Mouse (Mus musculus): ENCODE measurements at regions not wholly inside any gene's neighbourhood (a gene's known extent, or its start where the extent isn't known, plus 50 kb on each side); places are given as distances from the start of the nearest gene placed in this dataset.
"Not testable (repeated sequence)": the region's sequence is repeated elsewhere in the genome, so short reads cannot be mapped to it uniquely, and the experiment has no call there.

DNA sequence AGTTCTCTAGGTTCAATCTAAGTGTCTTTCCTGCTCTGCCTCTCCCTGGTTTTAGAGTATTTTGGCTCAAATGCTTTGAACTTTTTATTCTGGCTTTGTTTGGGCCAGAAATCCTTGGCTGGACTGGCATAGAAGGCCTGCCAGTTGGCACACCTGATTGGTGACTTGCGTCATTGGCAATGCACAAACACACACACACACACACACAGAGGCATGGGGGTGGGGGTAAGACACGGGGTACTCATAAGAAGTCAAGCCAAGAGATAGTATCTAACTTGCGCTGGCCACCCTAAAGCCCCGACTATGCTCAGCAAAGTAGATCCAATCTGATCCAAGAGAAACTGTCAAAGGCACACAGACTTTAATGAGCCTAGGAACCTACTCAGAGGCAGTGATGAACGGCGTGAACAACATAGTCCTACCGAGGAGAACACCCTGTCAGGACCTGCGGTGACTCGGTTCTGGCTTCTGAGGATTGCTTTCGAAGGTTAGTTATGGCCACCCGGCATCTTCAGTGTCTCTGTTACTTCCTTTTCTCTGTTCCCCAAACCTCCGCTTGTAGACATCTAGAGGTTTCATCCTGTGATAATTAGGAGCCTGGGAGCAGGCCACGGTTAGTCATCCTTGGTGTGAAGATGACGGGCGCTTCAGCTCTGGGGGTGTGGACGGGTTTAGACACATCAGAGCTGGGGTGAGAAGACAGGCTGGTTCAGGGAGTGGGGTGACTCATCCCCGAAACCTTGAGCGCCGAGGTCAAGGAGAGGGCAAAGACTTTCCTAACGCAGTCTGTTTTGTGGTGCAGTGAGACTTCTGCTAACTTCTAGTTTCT is 92.7 kb upstream of the Dlg1 start:
- peak; percentile 46; the same call in 1 of the 2 replicates for ATAC-seq
- no peaks in the 10 kb centered on the region for H3K4me1 ChIP-seq (ENCODE audit: control insufficient read depth, insufficient read depth, low read length)
- no peak overlapping the region for H3K4me3 ChIP-seq (ENCODE audit: low read depth, low read length)
- no peak overlapping the region for H3K4me2 ChIP-seq (ENCODE audit: low read length)
- H3K9ac ChIP-seq (ENCODE audit: low read length) = no peak overlapping the region
- DNase-seq (ENCODE audit: low spot score) = peak; percentile 62
- H3K36me3 ChIP-seq (ENCODE audit: control insufficient read depth, insufficient read depth, low read length) = no peaks in the 10 kb centered on the region
- no peak overlapping the region for H3K27ac ChIP-seq (ENCODE audit: low read depth, low read length)
- H3K9me3 ChIP-seq (replicated peaks; ENCODE audit: control insufficient read depth, low read length) = no peaks in the 10 kb centered on the region
- no peaks in the 10 kb centered on the region for H3K27me3 ChIP-seq (replicated peaks; ENCODE audit: control insufficient read depth, insufficient read depth, low read length)
- 88% methylated on average over 20 of the region's 20 CpGs for WGBS

DNA sequence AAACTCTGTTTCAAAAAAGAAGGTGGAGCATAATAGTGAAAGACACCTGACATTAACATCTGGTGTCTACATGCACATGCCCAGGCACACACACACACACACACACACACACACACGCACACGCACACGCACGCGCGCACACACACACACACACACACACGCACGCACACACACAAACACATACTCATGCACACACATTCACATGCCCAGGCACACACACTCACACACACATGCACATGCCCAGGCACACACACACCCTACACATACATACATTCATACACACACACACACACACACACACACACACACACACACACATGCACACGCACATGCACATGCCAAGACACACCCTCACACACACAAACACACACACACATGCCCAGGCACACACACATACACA is 89.4 kb upstream of the Dlg1 start:
- not testable (repeated sequence) for H3K9me3 ChIP-seq (replicated peaks; ENCODE audit: control insufficient read depth, low read length); H3K4me2 ChIP-seq (ENCODE audit: low read length); DNase-seq (ENCODE audit: low spot score); H3K36me3 ChIP-seq (ENCODE audit: control insufficient read depth, insufficient read depth, low read length); H3K4me1 ChIP-seq (ENCODE audit: control insufficient read depth, insufficient read depth, low read length); H3K27ac ChIP-seq (ENCODE audit: low read depth, low read length); H3K9ac ChIP-seq (ENCODE audit: low read length); H3K4me3 ChIP-seq (ENCODE audit: low read depth, low read length); ATAC-seq; H3K27me3 ChIP-seq (replicated peaks; ENCODE audit: control insufficient read depth, insufficient read depth, low read length)
- 79% methylated on average over 9 of the region's 9 CpGs for WGBS

DNA sequence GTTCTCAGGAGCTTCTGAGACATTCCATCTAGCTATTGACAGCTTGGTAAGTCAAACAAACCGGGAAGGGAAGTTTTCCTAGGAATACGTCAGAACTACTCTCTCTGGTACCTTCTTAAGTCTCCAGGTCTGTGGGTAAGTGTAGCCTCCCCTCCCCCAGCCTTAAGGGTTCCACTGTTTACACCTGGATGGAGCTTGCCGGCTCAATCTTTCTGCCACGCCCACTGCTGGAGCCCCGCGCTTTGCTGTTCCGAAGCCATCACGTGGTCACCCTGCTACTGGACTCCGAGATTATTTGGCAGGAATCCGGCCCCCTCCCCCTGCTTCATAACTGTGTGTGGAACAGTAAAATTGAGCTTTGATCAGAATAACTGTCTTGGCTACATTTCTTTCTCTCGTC is 87.6 kb upstream of the Dlg1 start:
- not testable (repeated sequence) for H3K9ac ChIP-seq (ENCODE audit: low read length); H3K36me3 ChIP-seq (ENCODE audit: control insufficient read depth, insufficient read depth, low read length); H3K9me3 ChIP-seq (replicated peaks; ENCODE audit: control insufficient read depth, low read length); ATAC-seq; H3K4me3 ChIP-seq (ENCODE audit: low read depth, low read length); H3K4me2 ChIP-seq (ENCODE audit: low read length); DNase-seq (ENCODE audit: low spot score); H3K27ac ChIP-seq (ENCODE audit: low read depth, low read length); H3K4me1 ChIP-seq (ENCODE audit: control insufficient read depth, insufficient read depth, low read length); H3K27me3 ChIP-seq (replicated peaks; ENCODE audit: control insufficient read depth, insufficient read depth, low read length)
- WGBS = 57% methylated on average over 11 of the region's 11 CpGs

DNA sequence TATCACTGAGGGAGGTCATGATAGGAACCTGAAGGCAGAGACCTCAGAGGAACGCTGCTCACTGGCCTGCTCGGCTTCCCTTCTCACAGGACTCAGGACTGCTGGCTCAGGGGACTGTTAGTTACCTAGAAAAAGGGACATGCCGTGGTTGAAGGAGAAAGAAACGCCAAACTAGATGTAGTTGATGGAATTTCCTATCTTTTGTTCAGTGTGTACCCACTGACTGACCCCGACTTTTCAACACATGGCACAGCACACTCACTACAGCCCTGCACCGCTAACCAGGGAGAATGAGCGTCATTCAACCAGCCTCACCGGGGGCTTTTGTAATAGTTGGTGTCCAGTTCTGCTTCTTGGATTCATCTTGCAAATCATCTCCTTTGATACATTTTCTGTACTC is 86.8 kb upstream of the Dlg1 start:
- H3K9me3 ChIP-seq (replicated peaks; ENCODE audit: control insufficient read depth, low read length) = no peaks in the 10 kb centered on the region
- H3K27ac ChIP-seq (ENCODE audit: low read depth, low read length) = no peak overlapping the region
- 67% methylated on average over 8 of the region's 8 CpGs for WGBS
- no peak overlapping the region for H3K4me2 ChIP-seq (ENCODE audit: low read length)
- no peak overlapping the region for H3K9ac ChIP-seq (ENCODE audit: low read length)
- 0 out of 2 replicates have a peak, but pooled peaks cover 4% of the 10 kb centered on the region for H3K4me1 ChIP-seq (ENCODE audit: control insufficient read depth, insufficient read depth, low read length)
- no peaks in the 10 kb centered on the region for H3K27me3 ChIP-seq (replicated peaks; ENCODE audit: control insufficient read depth, insufficient read depth, low read length)
- ATAC-seq (no peak), DNase-seq (ENCODE audit: low spot score) (no peak)
- H3K4me3 ChIP-seq (ENCODE audit: low read depth, low read length) = no peak overlapping the region
- H3K36me3 ChIP-seq (ENCODE audit: control insufficient read depth, insufficient read depth, low read length) = no peaks in the 10 kb centered on the region

DNA sequence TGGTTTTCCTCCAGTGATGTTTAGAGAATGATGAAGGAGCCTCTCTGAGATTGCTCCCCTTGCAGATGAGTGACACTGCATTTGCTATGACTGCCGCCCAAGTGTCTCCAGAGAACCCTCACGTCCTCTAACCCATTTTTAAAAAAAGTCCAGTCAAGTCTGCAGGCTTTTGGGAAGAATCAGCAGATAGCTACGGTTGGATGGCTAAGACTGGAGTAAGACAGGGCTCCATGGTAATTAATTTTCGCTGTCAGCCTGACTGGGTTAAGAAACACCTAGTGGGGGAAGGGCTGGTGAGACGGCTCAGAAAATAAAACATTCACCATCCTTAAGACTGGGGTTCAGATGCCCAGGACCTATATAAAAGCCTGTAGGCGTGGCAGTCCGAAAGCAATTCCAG is 85.9 kb upstream of the Dlg1 start:
- H3K27me3 ChIP-seq (replicated peaks; ENCODE audit: control insufficient read depth, insufficient read depth, low read length) = no peaks in the 10 kb centered on the region
- no peak for DNase-seq (ENCODE audit: low spot score)

DNA sequence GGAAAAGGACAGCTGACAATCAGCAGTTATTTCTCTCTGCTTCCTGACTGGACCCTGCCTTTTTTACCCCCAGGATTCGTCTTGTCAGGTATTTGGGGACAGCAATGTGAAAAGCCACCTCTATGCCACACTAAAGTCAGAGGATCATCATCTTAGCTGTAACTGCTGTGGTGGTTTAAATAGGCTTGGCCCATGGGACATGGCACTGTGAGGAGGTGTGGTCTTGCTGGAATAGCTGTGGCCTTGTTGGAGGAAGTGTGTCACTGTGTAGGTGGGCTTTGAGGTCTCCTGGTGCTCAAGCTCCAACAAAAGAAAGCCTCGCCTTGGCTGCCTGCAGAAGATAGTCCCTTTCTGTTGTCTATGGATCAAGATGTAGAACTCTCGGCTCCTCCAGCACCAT is 83.9 kb upstream of the Dlg1 start:
- no peaks in the 10 kb centered on the region for H3K36me3 ChIP-seq (ENCODE audit: control insufficient read depth, insufficient read depth, low read length)
- 0 out of 2 replicates have a peak, but pooled peaks cover 4% of the 10 kb centered on the region for H3K4me1 ChIP-seq (ENCODE audit: control insufficient read depth, insufficient read depth, low read length)
- H3K9me3 ChIP-seq (replicated peaks; ENCODE audit: control insufficient read depth, low read length) = no peaks in the 10 kb centered on the region
- ATAC-seq (no peak), DNase-seq (ENCODE audit: low spot score) (no peak)
- H3K4me3 ChIP-seq (ENCODE audit: low read depth, low read length) = no peak overlapping the region
- H3K27me3 ChIP-seq (replicated peaks; ENCODE audit: control insufficient read depth, insufficient read depth, low read length) = no peaks in the 10 kb centered on the region
- no peak overlapping the region for H3K9ac ChIP-seq (ENCODE audit: low read length)
- H3K4me2 ChIP-seq (ENCODE audit: low read length) = no peak overlapping the region
- WGBS = 95% methylated on average over 3 of the region's 3 CpGs
- H3K27ac ChIP-seq (ENCODE audit: low read depth, low read length) = no peak overlapping the region

More for the DNA sequence above, 85.9 kb upstream of the Dlg1 start:
- Histone ChIP-seq H3K4me2 (ENCODE audit: low read length) (no peak overlapping the region), H3K4me1 (ENCODE audit: control insufficient read depth, insufficient read depth, low read length) (0 out of 2 replicates have a peak, but pooled peaks cover 4% of the 10 kb centered on the region), H3K27ac (ENCODE audit: low read depth, low read length) (no peak overlapping the region), H3K9ac (ENCODE audit: low read length) (no peak overlapping the region), H3K36me3 (ENCODE audit: control insufficient read depth, insufficient read depth, low read length) (no peaks in the 10 kb centered on the region), H3K9me3 (replicated peaks; ENCODE audit: control insufficient read depth, low read length) (no peaks in the 10 kb centered on the region), H3K4me3 (ENCODE audit: low read depth, low read length) (no peak overlapping the region)
- no peak for ATAC-seq
- WGBS = 65% methylated on average over 7 of the region's 7 CpGs

DNA sequence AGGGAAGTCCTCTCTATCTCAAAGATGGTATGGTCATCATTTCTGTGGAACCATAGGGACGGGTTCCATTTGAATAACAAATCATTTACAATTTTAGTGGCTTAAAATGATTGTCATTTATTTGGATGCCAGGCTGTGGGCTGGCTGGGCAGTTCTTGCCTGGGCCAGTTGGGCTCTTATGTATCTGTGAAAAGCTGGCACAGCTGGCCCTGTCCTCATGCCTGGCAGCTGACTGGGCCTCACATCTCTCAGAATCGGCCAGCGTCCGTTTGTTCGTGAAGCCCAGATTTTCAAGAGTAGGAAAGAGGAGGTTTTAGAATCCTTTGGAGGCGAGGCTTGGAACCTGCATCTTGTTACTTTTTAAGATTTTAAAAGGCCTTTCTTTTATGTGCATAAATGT is 82.5 kb upstream of the Dlg1 start:
- Histone ChIP-seq H3K27me3 (replicated peaks; ENCODE audit: control insufficient read depth, insufficient read depth, low read length) (no peaks in the 10 kb centered on the region), H3K4me3 (ENCODE audit: low read depth, low read length) (no peak overlapping the region), H3K4me1 (ENCODE audit: control insufficient read depth, insufficient read depth, low read length) (0 out of 2 replicates have a peak, but pooled peaks cover 4% of the 10 kb centered on the region), H3K9me3 (replicated peaks; ENCODE audit: control insufficient read depth, low read length) (no peaks in the 10 kb centered on the region), H3K9ac (ENCODE audit: low read length) (no peak overlapping the region), H3K27ac (ENCODE audit: low read depth, low read length) (no peak overlapping the region), H3K36me3 (ENCODE audit: control insufficient read depth, insufficient read depth, low read length) (no peaks in the 10 kb centered on the region), H3K4me2 (ENCODE audit: low read length) (no peak overlapping the region)
- WGBS = 90% methylated on average over 6 of the region's 6 CpGs
- DNase-seq (ENCODE audit: low spot score) (no peak), ATAC-seq (no peak)

DNA sequence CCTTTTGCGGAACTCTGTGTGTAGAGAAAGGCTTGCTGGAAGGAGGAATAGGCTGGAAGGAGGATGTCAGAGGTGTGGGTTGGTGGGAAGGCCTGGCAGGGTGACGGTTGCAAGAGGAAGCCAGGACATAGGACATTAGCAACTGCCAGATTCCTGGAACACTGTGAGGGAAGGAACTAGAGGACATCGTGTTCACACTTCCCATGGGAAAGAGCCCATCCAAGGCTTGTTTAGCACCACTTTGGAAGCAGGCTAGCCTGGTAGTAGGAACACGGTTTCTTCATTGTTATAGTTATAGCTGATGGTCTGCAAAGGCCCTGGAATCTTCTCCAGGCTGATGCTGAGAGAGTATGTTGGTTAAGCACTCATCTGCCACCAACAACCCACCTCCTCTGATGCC is 80.4 kb upstream of the Dlg1 start:
- Histone ChIP-seq H3K27me3 (replicated peaks; ENCODE audit: control insufficient read depth, insufficient read depth, low read length) (no peaks in the 10 kb centered on the region), H3K4me1 (ENCODE audit: control insufficient read depth, insufficient read depth, low read length) (no peaks in the 10 kb centered on the region), H3K4me3 (ENCODE audit: low read depth, low read length) (no peak overlapping the region), H3K9ac (ENCODE audit: low read length) (no peak overlapping the region), H3K9me3 (replicated peaks; ENCODE audit: control insufficient read depth, low read length) (no peaks in the 10 kb centered on the region), H3K36me3 (ENCODE audit: control insufficient read depth, insufficient read depth, low read length) (no peaks in the 10 kb centered on the region), H3K27ac (ENCODE audit: low read depth, low read length) (no peak overlapping the region), H3K4me2 (ENCODE audit: low read length) (no peak overlapping the region)
- 94% methylated on average over 4 of the region's 4 CpGs for WGBS
- no peak for DNase-seq (ENCODE audit: low spot score)
- ATAC-seq = no peak

DNA sequence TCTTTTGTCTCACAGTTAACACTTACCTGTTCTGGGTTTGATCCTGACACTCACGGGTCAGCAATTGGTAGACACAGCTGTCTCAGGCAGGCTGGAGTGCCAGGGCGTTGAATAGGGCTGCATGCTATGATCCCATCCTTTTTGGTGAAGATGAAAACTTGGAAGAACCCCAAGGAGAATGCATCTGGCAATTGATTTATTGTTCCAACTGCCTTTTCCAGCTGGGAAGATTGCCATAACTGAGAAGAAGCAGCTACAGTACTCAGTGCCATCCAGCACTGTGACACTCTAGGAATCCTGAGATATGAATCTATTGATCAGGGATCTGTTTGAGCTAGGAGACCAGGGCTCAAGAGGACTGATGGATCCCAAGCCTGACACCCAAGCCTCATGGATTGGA is 79.6 kb upstream of the Dlg1 start:
- Histone ChIP-seq H3K9me3 (replicated peaks; ENCODE audit: control insufficient read depth, low read length) (no peaks in the 10 kb centered on the region), H3K9ac (ENCODE audit: low read length) (no peak overlapping the region), H3K4me2 (ENCODE audit: low read length) (no peak overlapping the region), H3K27ac (ENCODE audit: low read depth, low read length) (no peak overlapping the region), H3K27me3 (replicated peaks; ENCODE audit: control insufficient read depth, insufficient read depth, low read length) (no peaks in the 10 kb centered on the region), H3K4me1 (ENCODE audit: control insufficient read depth, insufficient read depth, low read length) (no peaks in the 10 kb centered on the region), H3K36me3 (ENCODE audit: control insufficient read depth, insufficient read depth, low read length) (no peaks in the 10 kb centered on the region), H3K4me3 (ENCODE audit: low read depth, low read length) (no peak overlapping the region)
- 82% methylated on average over 2 of the region's 2 CpGs for WGBS
- ATAC-seq = no peak
- no peak for DNase-seq (ENCODE audit: low spot score)

Data from forebrain, embryonic 14.5 days (tissue).